Mouse (Mus musculus) thymus, postnatal 4 days (tissue): ENCODE results near the gene Rad51b.

Experiments
- DNase-seq: peaks from one replicate; pipeline ENCODE4 v3.0.0; 2021

Rad51b gene

DNA sequence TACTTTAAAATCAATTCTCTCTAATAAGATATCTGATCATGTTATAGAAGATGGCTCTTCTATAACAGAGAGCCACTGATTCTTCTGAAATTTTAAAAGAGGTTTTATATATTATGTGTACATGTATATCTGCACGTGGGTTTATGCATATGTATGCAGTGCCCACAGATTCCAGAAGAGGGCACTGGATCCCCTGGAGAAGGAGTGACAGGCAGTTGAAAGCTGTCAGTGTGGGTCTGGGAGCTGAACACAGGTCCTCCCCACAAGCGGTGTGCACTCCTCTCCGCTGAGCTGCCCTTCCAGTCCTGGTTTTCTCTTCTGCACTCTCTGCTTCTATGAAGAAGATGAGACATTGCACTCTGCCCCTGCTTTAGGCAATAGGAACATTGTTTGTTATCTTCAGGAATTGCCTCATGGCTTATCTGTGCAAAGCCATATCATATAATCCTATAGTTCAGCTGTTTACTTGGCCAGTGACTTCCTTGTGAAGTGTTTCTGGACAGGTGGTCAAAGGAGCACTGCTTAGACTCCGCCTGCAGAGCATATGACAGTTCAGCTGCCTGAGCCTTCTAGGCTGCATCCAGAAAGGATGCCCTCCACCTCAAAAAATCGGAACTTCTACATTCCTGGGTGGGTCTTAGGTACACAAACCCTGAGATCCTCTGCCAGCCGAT, 485.5 kb downstream of the Rad51b start:
- no peak for DNase-seq

- DNase-seq, result no peak
These were observed 487.1 kb downstream of the Rad51b start for GRCm38 (mm10) chr12:79784159-79784558.

DNA sequence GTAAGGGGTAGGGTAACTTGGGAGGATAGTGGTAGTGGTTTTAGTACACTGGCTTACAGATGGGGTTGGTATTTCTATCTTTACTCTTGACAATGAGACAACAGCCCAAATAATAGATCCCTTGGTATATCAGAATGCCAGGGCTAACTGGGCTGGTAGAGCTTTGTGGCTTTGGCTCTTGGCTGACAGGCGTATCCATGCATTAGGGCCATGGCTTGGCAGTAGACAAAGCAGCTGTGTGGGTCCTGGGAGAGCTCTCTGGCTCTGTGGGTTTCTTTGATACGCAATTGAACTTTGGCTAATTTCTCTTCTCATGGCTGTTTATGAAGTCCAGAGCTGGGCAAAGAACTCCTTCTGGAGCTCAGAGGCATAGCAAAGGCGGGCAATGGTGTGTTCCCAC, 488.6 kb downstream of the Rad51b start:
- DNase-seq, result no peak

DNA sequence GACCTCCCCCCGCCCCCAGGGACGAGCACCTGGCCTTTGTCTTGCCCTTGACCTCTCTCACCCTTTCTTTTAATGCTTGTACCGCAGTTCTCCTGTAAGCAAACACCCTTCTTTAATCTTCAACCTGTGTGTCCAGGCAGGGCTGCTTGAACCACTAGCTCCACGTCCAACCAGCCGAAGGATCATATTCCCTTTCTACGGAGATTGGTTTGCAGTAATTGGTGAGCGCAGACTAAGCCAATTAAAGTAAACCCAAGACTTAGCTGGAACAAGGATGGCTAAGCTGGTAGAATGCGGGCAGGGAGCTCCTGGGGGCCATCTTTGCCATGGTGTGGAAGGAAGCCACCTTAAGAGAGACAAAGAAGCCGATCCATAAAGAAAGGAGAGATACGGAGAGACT, 490.5 kb downstream of the Rad51b start:
- DNase-seq, result no peak

DNA sequence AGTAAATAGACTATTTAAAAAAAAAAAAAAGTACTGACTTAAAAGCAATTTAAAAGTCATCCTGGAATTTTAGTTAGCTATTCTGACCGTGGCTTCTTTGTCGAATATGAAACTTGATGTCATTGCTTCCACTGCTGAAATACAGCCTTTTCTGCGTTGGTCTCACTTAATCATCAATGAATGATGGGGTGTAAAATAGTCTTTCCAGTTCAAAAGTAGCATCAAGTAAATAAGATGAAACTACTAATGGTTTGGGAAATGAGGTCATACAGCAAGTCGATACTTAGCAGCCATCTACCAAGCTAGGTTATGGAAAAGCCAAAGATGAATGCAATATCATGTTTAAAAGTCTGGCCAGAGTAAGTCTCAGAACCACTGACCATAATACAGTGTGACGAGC, 491.3 kb downstream of the Rad51b start:
- DNase-seq, result no peak

DNA sequence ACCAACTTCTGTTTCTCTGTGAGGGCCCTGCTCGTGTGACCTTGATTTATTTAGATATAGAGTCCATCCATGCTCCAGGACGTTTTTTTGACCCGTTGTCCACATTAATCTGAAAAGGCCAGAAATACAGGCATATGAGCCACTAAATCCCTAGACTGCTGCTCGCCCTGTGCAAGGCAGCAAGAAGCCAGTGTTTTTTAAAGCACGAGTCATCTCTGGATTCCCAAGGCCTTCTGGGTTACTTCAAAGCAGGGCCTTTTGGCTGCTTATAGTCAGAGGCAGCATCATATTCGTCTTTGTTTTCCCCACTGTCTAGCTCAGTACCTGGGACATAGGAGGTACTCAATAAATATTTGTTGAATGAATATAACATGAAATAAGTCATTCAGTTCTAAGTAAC, 492.4 kb downstream of the Rad51b start:
- DNase-seq, result no peak

DNA sequence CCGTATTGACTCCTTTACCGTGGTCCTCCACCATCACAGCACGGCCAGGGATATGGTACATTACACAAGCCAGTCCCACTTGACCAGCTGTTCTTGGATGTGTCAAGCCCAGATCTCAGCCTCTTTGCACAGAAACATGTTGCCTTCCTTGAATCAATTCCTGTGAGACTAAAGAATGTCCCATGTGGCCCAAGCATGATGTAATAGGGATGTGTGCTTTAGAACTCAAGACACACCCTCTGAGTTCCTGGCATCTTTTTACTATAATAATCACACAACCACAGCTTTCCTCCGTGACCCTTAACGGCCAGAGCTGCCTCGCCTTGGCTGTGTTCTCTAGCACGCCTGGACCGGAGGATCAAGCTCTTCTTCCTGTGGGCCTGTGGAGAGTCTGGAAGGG, 496.3 kb downstream of the Rad51b start:
- no peak for DNase-seq

- no peak for DNase-seq
These were observed 497.7 kb downstream of the Rad51b start for GRCm38 (mm10) chr12:79794802-79795201.

DNA sequence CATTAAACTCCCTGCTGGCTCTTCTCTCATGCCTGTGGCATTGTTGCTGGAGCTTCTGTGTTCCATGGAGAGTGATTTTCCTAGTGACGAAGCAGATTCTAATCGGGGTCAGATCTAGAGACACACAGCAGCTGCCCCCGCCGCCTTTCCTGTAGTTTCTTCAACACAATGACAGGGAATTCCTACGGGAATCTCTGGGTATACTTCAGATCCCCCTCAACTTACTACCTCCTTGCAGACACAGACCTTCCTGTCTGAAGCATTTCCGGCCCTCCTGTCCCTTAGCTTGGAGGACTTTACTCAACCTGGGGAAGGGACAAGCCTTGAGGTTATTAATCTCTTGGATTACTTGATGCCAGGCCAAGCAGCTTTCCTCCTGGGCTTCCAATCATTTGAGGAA, 499.2 kb downstream of the Rad51b start:
- DNase-seq, result no peak

- DNase-seq, result no peak
These were observed 500.0 kb downstream of the Rad51b start for GRCm38 (mm10) chr12:79796823-79797821.

DNA sequence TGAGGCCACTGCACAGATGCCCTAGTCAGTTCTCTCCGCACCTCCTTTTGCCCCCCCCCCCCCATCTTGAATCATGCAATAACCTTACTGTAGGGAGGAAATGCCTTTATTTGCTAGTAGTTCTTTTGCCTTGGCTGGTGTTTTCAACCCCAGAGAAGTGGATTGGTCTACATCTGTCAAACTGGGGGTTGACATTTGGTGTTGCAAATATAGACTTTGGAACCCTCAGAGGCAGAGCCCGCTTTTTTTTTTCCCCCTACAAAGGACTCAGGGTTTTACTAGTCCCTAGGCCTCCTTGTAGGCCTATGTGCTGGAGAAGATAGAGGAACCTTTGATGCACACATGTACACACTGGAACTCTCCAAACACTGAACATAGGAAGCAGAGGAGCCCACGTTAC, 501.4 kb downstream of the Rad51b start:
- DNase-seq, result no peak

DNA sequence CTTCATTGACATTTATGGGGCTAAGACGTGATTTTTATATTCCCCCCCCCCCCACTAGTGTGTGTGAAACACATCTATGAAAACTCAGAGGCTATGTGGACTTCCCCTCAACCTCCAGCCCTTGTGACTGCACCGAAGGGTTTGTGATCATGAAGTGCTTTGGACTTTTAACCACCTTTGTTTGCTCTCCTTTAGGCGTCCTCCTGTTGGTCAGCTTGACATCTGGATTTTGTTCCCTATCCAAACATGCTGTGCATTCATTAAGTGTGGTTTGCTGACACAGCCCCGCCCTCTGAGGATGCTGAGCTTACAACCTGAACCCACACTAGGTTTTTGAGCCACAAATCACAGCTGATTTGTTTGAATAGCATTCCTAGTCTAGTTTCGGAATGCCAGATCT, 502.3 kb downstream of the Rad51b start:
- no peak for DNase-seq

DNA sequence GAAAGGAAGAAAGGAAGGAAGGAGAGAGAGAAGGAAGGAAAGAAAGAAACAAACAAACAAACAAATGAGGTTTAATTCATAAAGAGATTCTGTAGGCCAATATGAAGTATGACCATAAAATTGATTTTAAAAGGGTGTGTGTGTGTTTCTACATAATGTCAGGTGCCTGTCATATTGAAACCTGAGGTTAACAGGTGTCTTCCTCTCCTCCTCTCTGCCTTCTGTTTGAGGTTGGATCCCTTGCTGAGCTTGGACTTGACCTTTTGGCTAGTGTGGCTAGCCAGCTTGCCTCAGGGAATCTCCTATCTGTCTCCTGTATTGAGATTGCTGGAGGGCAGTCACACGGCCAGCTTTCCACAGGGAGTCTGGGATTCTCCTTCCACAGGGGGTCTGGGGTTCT, 506.6 kb downstream of the Rad51b start:
- DNase-seq, result no peak

- DNase-seq, result no peak
These were observed 507.9 kb downstream of the Rad51b start for GRCm38 (mm10) chr12:79804776-79805524.

DNA sequence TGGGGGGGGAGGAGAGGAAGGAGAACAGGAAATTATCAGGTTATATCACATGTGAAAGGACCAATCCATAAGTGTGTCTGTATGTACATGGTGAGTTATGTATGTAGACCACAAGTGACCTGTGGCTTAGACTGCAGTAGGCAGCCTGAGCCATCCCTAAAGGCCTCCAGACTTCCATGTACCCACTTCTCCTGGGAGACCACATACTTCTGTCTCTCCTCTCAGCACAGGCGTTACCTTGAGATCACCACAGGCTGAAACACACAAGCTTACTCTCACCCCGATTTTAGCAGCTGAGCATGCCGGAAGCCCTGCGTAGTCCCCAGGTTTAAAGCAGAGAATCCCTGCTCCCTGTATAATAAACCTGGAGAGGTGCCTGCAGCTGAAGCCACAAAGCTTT, 509.9 kb downstream of the Rad51b start:
- DNase-seq, result no peak

DNA sequence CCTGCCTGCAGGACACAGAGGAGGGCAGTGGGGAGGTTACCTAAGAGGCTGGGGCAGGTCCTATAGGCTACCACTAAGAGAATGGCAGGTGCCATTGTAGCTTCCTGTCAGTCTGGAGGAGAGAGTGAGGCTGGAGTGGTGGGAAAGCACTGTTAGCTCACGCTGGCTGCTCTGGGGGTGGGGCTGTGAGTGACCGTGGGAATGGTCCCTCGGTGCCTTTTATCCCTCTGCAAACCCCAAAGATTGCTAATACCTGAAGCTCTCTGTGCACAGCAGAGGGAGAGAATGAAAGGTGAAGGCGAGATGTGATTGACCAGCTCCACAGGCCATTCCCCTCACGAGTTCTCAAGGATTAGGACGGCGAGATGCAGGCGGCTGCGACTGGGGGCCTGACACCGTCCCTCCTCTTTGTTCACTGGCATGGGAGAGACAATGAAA, 510.3 kb downstream of the Rad51b start:
- DNase-seq, result no peak

- no peak for DNase-seq
These were observed 510.9 kb downstream of the Rad51b start for GRCm38 (mm10) chr12:79807938-79808401.

- no peak for DNase-seq
These were observed 511.6 kb downstream of the Rad51b start for GRCm38 (mm10) chr12:79808426-79809398.

- no peak for DNase-seq
These were observed 512.4 kb downstream of the Rad51b start for GRCm38 (mm10) chr12:79809518-79809917.

DNA sequence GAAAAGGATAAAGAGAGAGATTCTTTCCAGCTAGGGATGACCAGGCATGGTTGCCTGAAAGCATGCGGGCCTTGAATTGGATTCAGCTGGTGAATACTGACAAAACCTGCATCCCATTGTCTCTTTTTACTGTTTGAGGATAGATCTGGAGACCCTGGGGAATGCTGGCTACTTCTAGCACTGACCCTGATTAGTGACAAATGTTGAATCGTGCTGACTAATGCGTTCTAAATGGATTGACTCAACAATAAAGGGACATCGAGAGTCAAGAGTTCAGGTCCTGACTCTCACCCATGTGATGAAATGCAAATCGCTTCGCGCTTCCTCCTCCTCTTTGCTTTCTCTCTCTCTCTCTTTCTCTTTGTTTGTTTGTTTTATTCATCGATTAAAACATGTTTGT, 515.3 kb downstream of the Rad51b start:
- DNase-seq, result no peak

DNA sequence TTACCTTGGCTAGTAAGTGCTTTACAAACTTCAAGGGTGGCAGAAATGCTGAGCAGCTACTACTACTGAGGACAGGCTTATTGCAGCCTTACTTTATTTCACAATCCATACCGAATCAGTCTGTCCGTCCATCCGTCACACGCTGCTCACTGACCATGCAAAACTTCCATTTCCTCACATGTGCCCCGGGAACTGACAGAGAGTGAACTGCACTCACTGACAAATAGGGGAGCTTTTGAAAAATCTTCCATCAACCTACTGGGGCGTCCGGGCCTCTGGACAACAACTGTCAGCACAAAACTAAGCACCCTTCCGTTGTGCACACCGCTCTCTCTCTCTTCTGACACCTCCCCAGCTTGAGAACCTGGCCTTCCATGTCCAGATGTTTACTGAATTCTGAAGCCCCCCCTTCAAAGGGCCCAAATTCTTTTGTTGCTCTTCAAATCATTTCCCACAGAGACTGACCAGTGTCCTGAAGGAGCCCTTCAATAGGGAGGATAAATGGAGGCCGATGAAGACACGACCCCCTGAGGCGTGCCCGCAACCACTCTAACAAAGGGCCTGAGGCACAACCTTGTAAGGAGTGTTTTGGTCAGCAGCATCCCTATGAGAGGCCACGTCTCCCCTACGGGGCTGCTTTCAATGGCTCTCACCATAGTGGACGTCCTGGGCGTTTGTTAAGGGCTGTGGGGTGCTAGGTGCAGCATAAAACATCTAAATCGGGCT, 515.9 kb downstream of the Rad51b start:
- no peak for DNase-seq
